Mouse (Mus musculus): Measurements from ENCODE around the gene Slc39a5. TPM values are rescaled to one million over a fixed set of nuclear protein-coding genes. Genes with fewer than 3 reads are reported as not detected.

The Slc39a5 gene
- polyA plus RNA-seq, 1 experiment from 2014 or later: not detected

DNA sequence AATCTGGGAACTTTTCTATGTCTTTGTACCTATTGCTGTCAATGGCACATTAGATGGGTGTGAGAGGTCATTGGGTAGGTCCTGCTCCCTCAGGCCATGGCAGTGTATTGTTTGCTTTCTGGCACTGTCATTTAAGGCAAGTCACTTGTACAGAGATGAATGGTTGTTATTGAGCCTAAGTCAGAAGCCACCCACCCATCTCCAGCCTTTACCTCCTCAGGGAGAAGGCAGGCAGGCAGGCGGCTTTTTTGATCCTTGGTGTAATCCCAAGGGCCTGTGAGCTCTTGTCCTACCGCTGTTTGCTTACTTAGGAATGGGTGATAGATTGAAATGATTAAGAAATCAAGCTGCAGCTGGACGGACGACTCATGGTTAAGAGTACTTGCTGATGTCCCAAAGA lies 28.4 kb upstream of the Slc39a5 start:
- H3K27me3 ChIP-seq: no peaks in the 10 kb centered on the region
- H3K9me3 ChIP-seq: no peaks in the 10 kb centered on the region
- H3K4me1 ChIP-seq: no peaks in the 10 kb centered on the region
- H3K4me2 ChIP-seq (replicated peaks): no peak overlapping the region
- no peak overlapping the region for H3K4me3 ChIP-seq
- ATAC-seq (ENCODE audit: insufficient number of reproducible peaks, insufficient read depth, low FRiP score, low TSS enrichment): no peak
- peaks cover 58% of the 10 kb centered on the region for H3K36me3 ChIP-seq
- no peak overlapping the region for H3K27ac ChIP-seq
- H3K9ac ChIP-seq: no peak overlapping the region
- 74% methylated on average over 4 of the region's 4 CpGs for WGBS

DNA sequence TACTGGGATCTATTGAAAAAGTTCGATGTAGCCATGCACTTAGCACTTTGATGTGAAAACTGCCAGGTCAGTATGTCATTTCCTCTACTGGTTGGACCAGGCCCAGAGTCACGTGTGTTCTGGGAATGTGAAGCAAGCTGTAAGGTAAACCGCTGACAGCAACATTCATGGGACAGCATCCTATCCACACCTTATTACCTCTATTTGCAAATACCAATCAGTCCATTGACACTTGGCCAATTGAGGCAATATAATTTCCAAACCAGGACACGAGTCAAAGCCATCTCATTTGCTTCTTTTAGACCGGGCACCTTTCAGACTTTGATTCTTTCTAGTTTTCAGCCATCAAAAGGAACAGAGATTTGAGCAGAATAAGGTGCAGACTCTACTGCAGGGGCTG lies 28.0 kb upstream of the Slc39a5 start:
- peaks cover 54% of the 10 kb centered on the region for H3K36me3 ChIP-seq
- WGBS: 90% methylated on average over 5 of the region's 5 CpGs
- no peaks in the 10 kb centered on the region for H3K4me1 ChIP-seq
- no peak overlapping the region for H3K4me3 ChIP-seq
- no peak overlapping the region for H3K27ac ChIP-seq
- no peak overlapping the region for H3K4me2 ChIP-seq (replicated peaks)
- H3K9ac ChIP-seq: no peak overlapping the region
- no peak for ATAC-seq (ENCODE audit: insufficient number of reproducible peaks, insufficient read depth, low FRiP score, low TSS enrichment)
- no peaks in the 10 kb centered on the region for H3K9me3 ChIP-seq
- H3K27me3 ChIP-seq: no peaks in the 10 kb centered on the region

DNA sequence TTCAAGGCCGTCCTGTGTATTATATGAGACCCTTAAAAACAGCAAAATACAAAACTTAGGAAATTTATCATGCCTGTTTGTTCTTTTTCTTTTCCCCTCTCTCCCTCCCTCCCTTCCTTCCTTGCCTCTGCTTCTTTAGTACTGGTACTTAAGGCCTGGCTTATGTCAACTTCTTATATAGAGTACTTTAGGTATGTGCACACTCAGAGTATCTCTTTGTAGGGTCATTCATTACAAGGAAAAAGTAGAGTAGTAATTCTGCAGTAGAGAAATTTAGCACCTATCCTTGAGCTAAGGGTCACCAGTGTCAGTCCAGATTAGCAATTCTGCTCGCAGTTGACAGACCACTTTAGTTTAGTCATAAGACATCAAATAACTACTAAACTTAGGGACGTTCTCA lies 24.2 kb upstream of the Slc39a5 start:
- ATAC-seq (ENCODE audit: insufficient number of reproducible peaks, insufficient read depth, low FRiP score, low TSS enrichment): no peak
- H3K27ac ChIP-seq: no peak overlapping the region
- no peaks in the 10 kb centered on the region for H3K9me3 ChIP-seq
- H3K4me3 ChIP-seq: no peak overlapping the region
- H3K4me2 ChIP-seq (replicated peaks): no peak overlapping the region
- WGBS: 86% methylated on average over 3 of the region's 3 CpGs
- H3K27me3 ChIP-seq: no peaks in the 10 kb centered on the region
- H3K4me1 ChIP-seq: no peaks in the 10 kb centered on the region
- H3K9ac ChIP-seq: no peak overlapping the region
- H3K36me3 ChIP-seq: peaks cover 61% of the 10 kb centered on the region

DNA sequence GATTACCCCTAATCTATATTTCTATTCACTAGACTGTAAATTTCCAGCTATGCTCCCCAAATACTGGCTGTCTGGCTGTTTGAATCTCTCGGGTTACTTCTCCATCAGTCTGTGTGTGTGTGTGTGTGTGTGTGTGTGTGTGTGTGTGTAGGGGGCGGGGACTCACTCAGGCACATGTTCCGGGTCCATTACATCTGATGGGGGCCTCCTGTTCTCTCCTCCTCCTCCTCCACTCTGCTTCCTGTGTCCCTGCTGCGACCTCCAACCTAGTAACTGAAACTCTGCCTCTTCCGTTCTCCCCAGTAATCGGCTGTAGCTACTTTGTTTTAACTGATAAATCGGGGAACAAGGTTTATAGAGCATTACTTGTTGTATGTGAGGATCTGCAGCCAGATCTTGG lies 23.6 kb upstream of the Slc39a5 start:
- no peak for ATAC-seq (ENCODE audit: insufficient number of reproducible peaks, insufficient read depth, low FRiP score, low TSS enrichment)
- H3K36me3 ChIP-seq: peaks cover 63% of the 10 kb centered on the region
- no peak overlapping the region for H3K4me3 ChIP-seq
- no peaks in the 10 kb centered on the region for H3K9me3 ChIP-seq
- H3K9ac ChIP-seq: no peak overlapping the region
- 47% methylated on average over 7 of the region's 7 CpGs for WGBS
- H3K4me1 ChIP-seq: no peaks in the 10 kb centered on the region
- H3K27me3 ChIP-seq: no peaks in the 10 kb centered on the region
- no peak overlapping the region for H3K4me2 ChIP-seq (replicated peaks)
- H3K27ac ChIP-seq: no peak overlapping the region

DNA sequence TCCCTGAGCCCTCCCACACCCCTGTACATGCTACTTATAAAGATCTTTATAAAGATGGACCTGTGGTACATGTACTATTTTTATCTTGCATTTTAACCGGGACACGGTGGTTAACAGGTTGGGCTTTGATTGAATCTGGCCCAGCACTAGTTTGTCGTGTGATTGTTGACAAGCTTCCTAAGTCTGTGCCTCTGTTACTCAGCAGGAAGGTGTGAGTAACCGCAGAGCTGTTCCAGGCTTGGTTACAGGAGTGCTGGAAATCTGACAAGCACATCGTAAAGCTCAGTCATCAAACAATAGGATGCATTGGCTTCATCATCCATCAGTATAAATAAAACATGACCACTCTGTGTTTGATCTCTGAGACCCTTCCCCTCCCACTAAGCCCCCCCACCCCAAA lies 21.4 kb upstream of the Slc39a5 start:
- H3K9me3 ChIP-seq: no peaks in the 10 kb centered on the region
- no peak overlapping the region for H3K9ac ChIP-seq
- H3K4me1 ChIP-seq: no peaks in the 10 kb centered on the region
- no peak overlapping the region for H3K27ac ChIP-seq
- 89% methylated on average over 5 of the region's 5 CpGs for WGBS
- H3K4me2 ChIP-seq (replicated peaks): no peak overlapping the region
- peaks cover 67% of the 10 kb centered on the region for H3K36me3 ChIP-seq
- no peak overlapping the region for H3K4me3 ChIP-seq
- no peaks in the 10 kb centered on the region for H3K27me3 ChIP-seq
- ATAC-seq (ENCODE audit: insufficient number of reproducible peaks, insufficient read depth, low FRiP score, low TSS enrichment): no peak

DNA sequence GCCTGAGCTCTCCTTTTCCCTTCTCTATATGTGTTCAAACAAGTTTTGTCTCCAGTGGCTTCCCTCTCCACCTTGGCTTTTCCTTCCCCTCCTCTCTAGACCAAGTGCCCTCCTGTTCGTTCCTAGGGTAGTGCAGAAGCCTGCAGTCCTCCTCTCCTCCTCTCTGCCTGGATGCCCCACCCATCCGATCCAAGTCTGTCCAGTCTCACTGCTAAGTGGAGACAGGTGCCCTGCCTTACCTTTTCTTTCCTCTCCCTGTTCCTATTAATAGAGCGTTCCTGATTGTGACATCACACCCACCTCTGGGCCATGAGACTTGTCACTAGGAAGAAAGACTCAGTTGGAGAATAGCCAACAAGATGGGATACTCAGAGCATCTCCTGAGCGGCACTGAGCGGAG lies 13.8 kb upstream of the Slc39a5 start:
- Histone ChIP-seq H3K4me3 (no peak overlapping the region), H3K9ac (no peak overlapping the region), H3K4me2 (replicated peaks) (no peak overlapping the region), H3K4me1 (peaks cover 23% of the 10 kb centered on the region), H3K9me3 (no peaks in the 10 kb centered on the region), H3K27ac (no peak overlapping the region), H3K36me3 (peaks cover 50% of the 10 kb centered on the region), H3K27me3 (no peaks in the 10 kb centered on the region)
- no peak for ATAC-seq (ENCODE audit: insufficient number of reproducible peaks, insufficient read depth, low FRiP score, low TSS enrichment)
- WGBS: 91% methylated on average over 5 of the region's 5 CpGs

DNA sequence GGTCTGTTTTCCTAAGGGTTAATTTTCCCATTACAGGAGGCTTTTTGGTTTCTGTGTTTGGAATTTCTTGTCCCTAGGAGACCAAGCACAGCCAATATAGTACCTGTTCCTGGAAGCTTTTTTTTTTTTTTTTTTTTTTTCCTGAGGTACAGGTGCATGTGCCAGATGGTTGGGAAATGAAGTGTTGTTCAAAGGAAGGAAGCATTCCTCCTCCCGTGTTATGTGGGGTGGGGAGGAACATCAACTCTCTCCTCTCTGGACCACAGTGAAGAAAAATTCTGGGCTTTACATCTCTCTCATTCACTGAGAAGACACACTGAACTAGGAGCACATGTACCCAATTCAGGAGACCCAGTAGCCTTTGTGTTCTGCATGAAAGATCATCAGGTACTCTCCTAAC lies 12.0 kb upstream of the Slc39a5 start:
- H3K4me1 ChIP-seq: peaks cover 29% of the 10 kb centered on the region
- no peaks in the 10 kb centered on the region for H3K27me3 ChIP-seq
- peaks cover 35% of the 10 kb centered on the region for H3K36me3 ChIP-seq
- no peaks in the 10 kb centered on the region for H3K9me3 ChIP-seq
- no peak overlapping the region for H3K4me3 ChIP-seq
- no peak overlapping the region for H3K27ac ChIP-seq
- peak overlapping the region; percentile 87; the same call in 1 of the 2 replicates for H3K9ac ChIP-seq
- WGBS: 63% methylated on average over 1 of the region's 1 CpGs
- H3K4me2 ChIP-seq (replicated peaks): peak overlapping the region; percentile 84; the same call in 1 of the 2 replicates
- no peak for ATAC-seq (ENCODE audit: insufficient number of reproducible peaks, insufficient read depth, low FRiP score, low TSS enrichment)

DNA sequence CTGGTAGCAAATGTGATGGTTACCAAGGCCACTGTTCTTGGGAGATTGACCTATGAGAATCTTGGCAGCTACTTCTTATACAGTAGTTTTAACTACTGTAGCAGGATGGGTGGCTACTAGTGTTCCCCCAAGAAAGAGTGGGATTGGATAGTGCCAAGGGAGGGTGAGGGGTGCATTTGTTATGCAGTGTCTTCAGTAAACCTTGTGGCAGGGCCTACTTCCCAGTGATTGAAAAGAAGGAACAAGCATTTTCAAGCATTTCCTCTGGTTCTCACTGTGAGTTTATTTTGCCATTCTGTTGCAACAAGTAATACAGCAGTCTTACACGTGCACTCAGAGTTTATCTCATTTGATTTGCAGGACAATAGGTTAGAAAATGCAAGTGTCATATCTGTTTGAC lies 11.5 kb upstream of the Slc39a5 start:
- peaks cover 29% of the 10 kb centered on the region for H3K4me1 ChIP-seq
- ATAC-seq (ENCODE audit: insufficient number of reproducible peaks, insufficient read depth, low FRiP score, low TSS enrichment): no peak
- peak overlapping the region; percentile 95 for H3K27ac ChIP-seq
- H3K4me2 ChIP-seq (replicated peaks): peak overlapping the region; percentile 84
- H3K9me3 ChIP-seq: no peaks in the 10 kb centered on the region
- peak overlapping the region; percentile 87 for H3K9ac ChIP-seq
- peaks cover 29% of the 10 kb centered on the region for H3K36me3 ChIP-seq
- H3K27me3 ChIP-seq: no peaks in the 10 kb centered on the region
- 64% methylated on average over 1 of the region's 1 CpGs for whole genome bisulfite sequencing
- H3K4me3 ChIP-seq: peak overlapping the region; percentile 93

DNA sequence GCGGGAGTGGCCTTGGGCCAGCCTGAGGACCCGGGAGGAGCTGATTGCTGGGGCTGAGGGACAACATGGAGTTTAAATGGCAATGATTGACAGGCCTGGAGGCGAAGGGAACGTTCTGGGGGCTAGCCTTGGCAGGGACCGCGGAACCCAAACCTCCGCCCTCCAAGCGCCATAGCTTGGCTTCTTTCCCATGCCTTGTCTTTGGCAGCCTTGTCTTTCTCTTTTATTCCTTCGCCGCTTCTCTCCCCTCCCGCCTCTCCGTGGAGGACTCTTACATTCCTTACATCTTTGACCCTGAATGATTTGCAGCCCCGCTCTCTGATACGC lies 11.0 kb upstream of the Slc39a5 start:
- ATAC-seq (ENCODE audit: insufficient number of reproducible peaks, insufficient read depth, low FRiP score, low TSS enrichment): no peak
- H3K4me1 ChIP-seq: peaks cover 29% of the 10 kb centered on the region

DNA sequence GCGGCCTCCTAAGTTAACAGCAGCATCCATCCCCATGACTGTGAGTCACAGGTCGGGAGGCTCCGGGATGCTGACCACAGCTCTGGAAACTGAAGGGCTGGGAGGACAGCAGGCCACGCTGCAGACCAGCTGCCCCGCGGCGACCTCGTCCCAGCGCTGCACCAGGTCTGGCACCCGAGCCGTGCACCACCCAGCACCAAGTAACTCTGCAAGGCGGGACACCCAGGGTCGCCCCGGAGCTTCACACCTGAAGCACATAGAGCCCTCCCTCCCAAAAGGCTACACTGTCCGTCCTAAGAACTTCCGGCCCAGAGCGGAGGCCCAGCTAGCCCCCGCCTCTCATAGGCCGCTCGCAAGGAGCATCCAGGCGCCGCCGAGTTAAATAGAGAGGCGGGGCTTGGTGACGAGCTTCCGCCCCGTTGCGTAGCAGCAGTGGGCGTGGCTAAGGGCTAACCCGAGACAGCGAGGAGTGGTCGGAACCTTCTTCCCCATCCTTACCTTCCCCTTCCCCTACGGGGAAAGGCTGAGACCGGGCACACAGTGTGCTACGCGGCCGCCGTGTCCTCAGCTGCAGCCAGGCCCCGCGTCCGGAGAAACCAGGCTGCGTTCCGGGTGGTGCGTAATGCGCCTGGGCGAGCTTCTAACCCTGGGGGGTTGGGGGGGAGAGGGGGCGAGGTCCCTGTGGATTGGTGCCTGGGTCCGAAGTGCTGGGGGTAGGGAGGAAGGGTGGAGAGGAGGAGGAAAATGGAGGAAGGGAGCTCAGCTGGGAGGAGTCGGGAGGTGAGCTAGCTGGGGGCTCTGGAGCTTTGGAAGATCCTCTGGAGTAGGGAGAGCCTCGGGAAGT lies 10.4 kb upstream of the Slc39a5 start, which contains the start of the genes Nabp2 and Rnf41:
Gene Nabp2, minus strand, starts transcription at position 282 of the 844 bp plus-strand sequence.
Gene Rnf41, plus strand, starts transcription at position 447 of the 844 bp plus-strand sequence.
- no peaks in the 10 kb centered on the region for H3K27me3 ChIP-seq
- peaks cover 19% of the 10 kb centered on the region for H3K36me3 ChIP-seq
- peak within 1 kb of the TSS; percentile 95 for H3K27ac ChIP-seq
- peak; percentile 92 for ATAC-seq (ENCODE audit: insufficient number of reproducible peaks, insufficient read depth, low FRiP score, low TSS enrichment)
- H3K4me1 ChIP-seq: peaks cover 29% of the 10 kb centered on the region
- peak within 1 kb of the TSS; percentile 84 for H3K4me2 ChIP-seq (replicated peaks)
- no peaks in the 10 kb centered on the region for H3K9me3 ChIP-seq
- 0% methylated on average over 50 of the region's 50 CpGs for WGBS
- peak within 1 kb of the TSS; percentile 93 for H3K4me3 ChIP-seq
- H3K9ac ChIP-seq: peak within 1 kb of the TSS; percentile 87

More for the DNA sequence above, 11.0 kb upstream of the Slc39a5 start:
- Histone ChIP-seq H3K27ac (peak overlapping the region; percentile 95), H3K27me3 (no peaks in the 10 kb centered on the region), H3K36me3 (peaks cover 24% of the 10 kb centered on the region), H3K9ac (peak overlapping the region; percentile 87), H3K4me2 (replicated peaks) (peak overlapping the region; percentile 84), H3K9me3 (no peaks in the 10 kb centered on the region), H3K4me3 (peak overlapping the region; percentile 93)
- 0% methylated on average over 14 of the region's 14 CpGs for WGBS

DNA sequence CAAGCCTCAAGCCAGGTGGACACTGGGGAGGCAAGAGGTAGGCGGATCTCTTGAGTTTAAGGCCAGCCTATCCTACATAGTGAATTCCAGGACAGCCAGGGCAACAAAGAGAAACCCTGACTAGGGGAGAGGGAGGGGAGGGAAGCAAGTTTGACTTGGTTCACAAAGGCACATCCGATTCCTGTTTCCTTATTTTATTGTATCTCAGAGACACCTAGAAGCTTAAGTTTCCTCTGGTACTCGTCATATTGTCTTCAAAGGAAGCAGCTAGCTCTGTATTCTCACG lies 9.5 kb upstream of the Slc39a5 start:
- Histone ChIP-seq H3K9me3 (no peaks in the 10 kb centered on the region), H3K4me1 (peaks cover 29% of the 10 kb centered on the region), H3K27ac (peak overlapping the region; percentile 80), H3K4me2 (replicated peaks) (peak overlapping the region; percentile 84), H3K27me3 (no peaks in the 10 kb centered on the region), H3K9ac (peak overlapping the region; percentile 87; the same call in 1 of the 2 replicates), H3K36me3 (peaks cover 20% of the 10 kb centered on the region), H3K4me3 (peak overlapping the region; percentile 93)
- 23% methylated on average over 4 of the region's 4 CpGs for WGBS
- ATAC-seq (ENCODE audit: insufficient number of reproducible peaks, insufficient read depth, low FRiP score, low TSS enrichment): no peak

DNA sequence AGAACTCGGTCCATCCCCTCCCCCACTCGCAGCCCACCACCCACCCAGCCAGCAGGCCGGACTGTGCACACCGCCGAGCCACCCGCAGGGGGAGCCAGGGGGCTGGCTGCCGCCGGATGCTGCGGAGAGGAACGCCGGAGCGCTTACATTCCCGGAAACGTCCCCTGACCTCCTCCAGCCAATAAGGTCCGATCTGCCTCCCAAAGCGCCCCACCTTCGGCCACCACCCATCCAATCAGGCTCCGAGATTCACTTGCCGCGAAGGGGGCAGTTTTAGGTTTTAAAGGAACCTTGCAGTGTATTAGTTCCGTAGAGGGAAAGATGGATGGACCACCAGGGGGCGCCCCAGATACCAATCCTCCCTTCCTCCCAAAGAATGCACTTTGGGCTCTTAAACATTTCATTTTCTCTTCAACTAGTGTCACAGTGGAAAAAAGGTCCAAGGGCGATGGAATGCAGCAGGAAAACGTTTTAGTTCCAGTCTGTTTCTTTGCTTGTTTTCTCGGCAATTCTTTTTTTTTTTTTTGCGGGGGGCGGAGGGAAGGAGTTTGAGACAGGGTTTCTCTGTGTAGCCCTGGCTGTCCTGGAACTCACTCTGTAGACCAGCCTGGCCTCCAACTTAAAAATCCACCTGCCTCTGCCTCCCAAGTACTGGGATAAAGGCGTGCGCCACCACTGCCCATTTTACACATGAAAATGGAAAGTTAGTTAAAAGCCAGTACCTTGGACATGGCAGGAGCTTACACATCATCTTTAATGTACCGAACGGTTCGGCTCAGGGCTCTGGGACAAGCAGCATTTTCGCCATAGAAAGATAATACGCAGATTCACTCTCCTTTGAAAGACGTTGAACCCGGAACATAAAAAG lies 8.9 kb upstream of the Slc39a5 start:
- peaks cover 29% of the 10 kb centered on the region for H3K4me1 ChIP-seq

More for the DNA sequence above, 8.9 kb upstream of the Slc39a5 start:
- no peaks in the 10 kb centered on the region for H3K9me3 ChIP-seq
- WGBS: 6% methylated on average over 36 of the region's 36 CpGs
- peak overlapping the region; percentile 80 for H3K27ac ChIP-seq
- ATAC-seq (ENCODE audit: insufficient number of reproducible peaks, insufficient read depth, low FRiP score, low TSS enrichment): peak; percentile 86
- peak overlapping the region; percentile 87 for H3K9ac ChIP-seq
- H3K36me3 ChIP-seq: peaks cover 15% of the 10 kb centered on the region
- peak overlapping the region; percentile 93 for H3K4me3 ChIP-seq
- H3K4me2 ChIP-seq (replicated peaks): peak overlapping the region; percentile 84
- no peaks in the 10 kb centered on the region for H3K27me3 ChIP-seq

All from embryonic facial prominence, embryonic 12.5 days (tissue).